Mouse (Mus musculus): ENCODE measurements around the gene Fgfr2.

GRCm38 (mm10) chr7:130378308-130378707 is 2744.8 kb downstream of the Fgfr2 start:
- TF ChIP-seq POLR2A (IDR thresholded peaks at IDR 0.05; ENCODE audit: control insufficient read depth, low read depth, low read length): no peak
- TF ChIP-seq CTCF (IDR thresholded peaks at IDR 0.05; ENCODE audit: control insufficient read depth, insufficient read depth, insufficient replicate concordance, low read depth, low read length): no peak
